Mouse (Mus musculus) forelimb bud, embryonic 11.5 days (tissue): ENCODE measurements around the gene Prkn.

Experiments
- DNase-seq: peaks from one replicate; pipeline ENCODE4 v3.0.0-alpha.2; 2012; ENCODE audit warnings: low read depth, low spot score

The Prkn gene

DNA sequence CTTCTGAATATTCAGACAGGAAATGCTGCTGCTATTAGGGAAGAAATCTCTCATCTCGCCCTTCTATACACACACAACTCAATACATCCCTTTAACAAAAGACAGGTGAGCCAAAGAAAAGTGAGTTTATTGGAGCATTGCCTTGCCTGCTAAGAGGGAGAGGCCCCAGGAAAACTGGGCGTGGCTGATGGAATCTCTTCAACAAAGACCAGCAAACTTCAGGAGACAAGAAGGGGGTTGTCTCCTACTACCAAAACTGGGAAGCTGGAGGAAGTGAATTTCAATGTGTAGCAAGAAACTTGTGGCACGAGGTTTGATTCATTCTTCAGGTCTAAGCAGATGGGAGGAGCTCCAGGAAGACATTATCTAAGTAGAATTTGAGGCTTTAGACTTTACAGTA, 989.3 kb downstream of the Prkn start:
- DNase-seq = no peak

DNA sequence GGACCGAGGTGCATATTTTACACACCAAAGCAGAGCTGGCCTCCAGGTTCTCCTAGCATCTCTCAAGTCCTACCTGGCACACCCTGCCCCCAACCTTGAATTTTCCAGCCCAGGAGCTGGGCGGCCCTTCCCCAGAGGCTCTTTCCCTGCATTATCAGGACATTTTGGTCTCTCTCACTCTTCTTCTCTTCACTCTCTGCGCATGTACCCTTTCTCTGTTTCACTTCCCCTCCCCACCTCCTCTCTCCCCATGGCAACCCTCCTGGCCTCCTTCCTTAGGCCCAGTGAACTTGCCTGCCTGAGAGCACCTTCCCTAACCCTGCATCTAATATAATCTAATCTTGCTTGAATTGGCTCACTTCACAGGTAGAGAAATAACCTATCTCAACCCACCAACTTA, 996.9 kb downstream of the Prkn start:
- no peak for DNase-seq

GRCm38 (mm10) chr17:11844436-11844835, 1004.3 kb downstream of the Prkn start:
- DNase-seq = no peak

- DNase-seq = no peak
Measured at GRCm38 (mm10) chr17:11844989-11845388, 1004.8 kb downstream of the Prkn start.

GRCm38 (mm10) chr17:11845506-11845905, 1005.3 kb downstream of the Prkn start:
- DNase-seq = no peak

DNA sequence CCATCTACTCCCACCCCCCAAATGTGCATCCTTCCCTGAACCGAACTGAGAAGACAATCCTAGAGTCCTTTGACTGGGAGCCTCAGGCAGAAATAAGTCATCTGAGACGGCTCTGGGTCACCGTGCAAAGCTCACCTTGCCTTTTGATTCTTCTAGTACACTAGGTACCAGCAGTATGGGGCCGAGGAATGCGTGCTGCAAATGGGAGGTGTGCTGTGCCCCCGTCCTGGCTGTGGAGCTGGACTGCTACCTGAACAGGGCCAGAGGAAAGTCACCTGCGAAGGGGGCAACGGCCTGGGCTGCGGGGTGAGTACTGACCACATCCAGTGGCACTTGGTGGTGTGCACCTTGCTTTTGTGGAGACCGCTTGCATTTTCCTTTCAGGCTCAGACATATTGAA, 1014.4 kb downstream of the Prkn start:
- DNase-seq = no peak

DNA sequence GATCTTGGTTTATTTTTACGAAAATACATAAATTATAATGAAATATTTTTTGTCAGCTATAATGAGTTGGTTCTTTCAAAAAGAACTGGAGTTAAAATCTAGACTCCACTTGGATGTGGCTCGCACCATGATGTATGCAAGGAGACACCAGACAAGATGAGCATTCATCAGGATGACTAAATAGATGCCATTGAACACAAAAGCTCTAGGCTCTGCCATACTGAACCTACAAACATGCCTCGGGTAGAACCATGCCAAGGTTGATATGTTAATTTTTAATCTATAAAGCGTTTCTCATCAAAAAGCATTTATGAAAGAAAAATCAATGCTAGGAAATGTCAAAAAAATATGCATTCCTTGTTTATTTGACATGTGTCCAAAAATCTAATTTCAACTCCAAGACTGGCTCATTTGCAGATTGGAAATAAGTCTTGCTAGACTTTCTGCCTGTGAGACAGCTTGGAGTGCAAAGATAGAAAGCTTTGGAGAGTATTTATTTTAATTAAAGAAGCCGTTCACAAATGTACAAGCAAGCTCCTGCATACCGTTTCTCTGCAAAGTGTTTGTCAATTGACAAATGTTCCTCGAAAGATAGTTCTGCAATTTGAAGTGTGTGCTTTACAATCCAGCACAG, 1018.7 kb downstream of the Prkn start:
- no peak for DNase-seq

DNA sequence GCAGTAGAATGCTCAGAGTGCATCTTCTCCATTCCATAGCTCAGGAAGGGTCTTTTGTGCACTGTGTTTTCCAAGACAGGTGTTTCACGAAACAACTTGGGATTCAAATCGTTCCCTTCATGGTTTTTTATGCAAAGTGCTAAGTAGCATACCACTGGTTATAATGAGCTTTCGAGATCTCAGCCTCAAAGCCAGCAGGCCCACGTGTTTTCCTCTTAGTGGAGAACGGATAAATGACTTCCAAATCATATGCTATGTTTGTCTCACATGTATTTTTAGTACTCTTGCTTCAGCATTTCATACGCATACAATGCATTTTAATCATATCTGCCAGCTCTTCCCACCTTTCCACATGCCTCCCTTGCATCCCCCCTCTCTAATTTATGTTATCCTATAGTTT, 1021.0 kb downstream of the Prkn start:
- no peak for DNase-seq

DNA sequence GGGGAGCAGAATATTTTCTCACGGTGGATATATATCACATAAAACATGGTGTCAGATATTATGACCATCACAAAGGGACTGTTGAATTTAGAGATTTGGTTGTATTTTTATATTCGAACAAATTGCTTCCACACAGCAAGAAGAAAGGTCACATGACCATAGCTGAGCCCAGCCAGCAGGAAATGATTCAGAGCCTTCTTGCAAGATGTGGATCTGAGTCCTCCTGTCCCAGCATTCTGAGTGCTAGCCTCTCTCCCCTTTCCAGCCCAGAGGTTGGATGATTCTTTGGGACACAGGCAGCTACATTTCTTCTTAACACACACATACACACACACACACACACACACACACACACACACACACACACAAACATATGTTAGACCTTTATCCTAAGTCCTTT, 1022.2 kb downstream of the Prkn start:
- DNase-seq = no peak

GRCm38 (mm10) chr17:11863017-11863416, 1022.8 kb downstream of the Prkn start:
- DNase-seq = no peak

GRCm38 (mm10) chr17:11866231-11866630, 1026.0 kb downstream of the Prkn start:
- DNase-seq = no peak

- DNase-seq = no peak
Measured at GRCm38 (mm10) chr17:11867334-11868095, 1027.3 kb downstream of the Prkn start.

DNA sequence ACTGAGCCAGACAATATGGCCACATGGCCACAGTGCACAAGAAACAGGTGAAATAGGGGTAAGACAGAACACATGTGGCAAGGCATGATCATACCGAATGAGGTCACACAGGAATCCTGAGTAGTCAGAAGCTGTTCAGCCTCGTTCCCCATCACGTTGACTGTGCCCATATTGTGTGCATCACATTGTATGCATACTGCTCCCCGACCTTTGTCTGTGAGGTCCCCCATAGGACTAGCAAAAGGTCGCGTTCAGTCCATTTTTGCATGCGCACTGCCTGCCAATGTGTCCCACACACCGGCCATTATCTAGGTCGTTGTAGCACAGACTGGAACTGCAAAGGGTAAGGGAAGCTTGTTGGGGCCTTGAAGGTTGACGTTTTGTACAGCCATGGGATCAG, 1030.4 kb downstream of the Prkn start:
- no peak for DNase-seq

DNA sequence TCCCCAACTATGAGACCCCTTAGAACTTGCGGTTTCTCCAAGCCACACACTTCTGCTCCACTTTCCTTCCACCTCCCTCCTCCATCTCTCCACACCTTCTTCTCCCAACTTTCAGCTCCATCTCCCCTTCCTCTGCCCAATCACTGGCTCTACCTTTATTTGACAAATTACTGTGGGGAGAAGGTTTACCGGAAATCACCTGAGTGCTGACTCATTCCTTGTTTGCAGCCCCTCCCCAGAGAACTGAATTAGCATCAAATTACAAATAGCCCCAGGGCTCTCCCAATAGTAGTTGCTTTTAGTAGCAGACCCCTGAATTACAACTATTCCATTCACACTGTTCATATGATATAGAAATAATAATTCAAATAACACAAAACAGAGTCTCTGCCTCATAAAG, 1036.1 kb downstream of the Prkn start:
- no peak for DNase-seq

DNA sequence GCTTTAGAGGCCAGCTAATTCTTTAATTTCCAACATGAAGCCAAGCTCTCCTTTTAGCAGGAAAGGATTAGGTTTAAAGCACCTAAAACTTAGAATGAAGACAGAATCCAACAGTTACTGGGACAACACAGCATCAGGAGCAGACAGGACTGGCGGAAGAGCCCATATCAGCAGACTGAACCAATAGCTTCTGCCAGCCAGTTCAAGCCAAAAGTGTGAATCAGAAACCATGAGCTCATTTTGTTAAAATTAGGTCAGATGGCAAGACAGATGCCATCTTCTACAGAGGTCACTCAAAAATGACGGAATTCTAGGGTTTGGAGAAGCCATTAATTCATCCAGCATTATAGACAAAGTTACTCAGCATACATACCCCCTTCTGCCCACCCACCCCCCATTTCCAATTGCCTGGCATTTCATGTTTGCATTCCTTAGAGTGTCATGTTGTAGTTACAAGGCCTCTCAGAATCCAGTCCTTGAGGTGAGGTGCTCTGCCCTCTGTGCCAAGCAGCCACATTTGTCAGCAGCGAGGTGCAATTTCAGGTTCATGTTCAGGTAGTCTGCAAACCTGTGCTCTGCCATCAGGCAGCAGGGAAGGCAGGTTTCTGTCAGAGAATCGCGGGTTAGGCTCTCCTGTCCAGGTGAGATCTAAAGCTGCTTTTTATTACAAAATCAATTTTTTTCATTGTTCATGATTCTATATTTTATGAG, 1041.1 kb downstream of the Prkn start:
- no peak for DNase-seq

DNA sequence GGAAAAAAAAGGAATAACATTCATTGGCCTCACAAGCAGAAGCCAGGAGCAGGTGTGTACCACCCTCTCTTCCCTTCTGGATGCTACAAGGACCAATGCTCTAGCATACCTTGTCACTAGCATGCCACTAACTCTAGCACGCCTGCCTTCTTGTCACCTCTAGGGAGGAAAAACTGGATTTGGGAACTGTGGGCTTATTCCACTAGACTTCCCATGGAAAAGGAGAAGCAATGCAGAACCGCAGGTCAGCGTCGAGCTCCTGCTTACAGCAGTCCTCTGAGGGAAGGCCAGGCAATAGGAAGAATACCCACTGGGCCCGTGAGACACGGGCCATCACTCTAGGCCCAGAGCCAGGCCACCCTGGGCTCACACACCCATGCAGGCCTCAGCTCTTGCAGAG, 1045.4 kb downstream of the Prkn start:
- DNase-seq = no peak

DNA sequence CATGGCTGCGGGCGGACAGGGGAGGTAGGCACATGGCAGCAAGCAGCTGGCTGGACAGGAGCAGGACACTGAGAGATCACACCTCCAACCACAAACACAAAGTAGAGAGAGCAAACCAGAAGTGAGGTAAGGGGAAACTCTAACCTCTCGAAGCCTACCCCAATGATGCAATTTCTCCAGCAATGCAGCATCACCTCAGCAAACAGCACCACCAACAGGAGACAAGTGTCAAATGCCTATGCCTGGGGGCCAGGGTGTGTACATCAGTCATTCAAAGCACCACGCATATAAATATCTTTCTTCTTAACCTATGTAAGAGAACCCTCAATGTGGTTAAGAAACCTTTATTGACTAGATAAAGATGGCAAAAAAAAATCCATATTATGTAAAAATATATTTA, 1046.8 kb downstream of the Prkn start:
- DNase-seq = no peak

- no peak for DNase-seq
Measured at GRCm38 (mm10) chr17:11887591-11888205, 1047.5 kb downstream of the Prkn start.

- no peak for DNase-seq
Measured at GRCm38 (mm10) chr17:11888806-11889205, 1048.6 kb downstream of the Prkn start.

- DNase-seq = no peak
Measured at GRCm38 (mm10) chr17:11900300-11900699, 1060.1 kb downstream of the Prkn start.

DNA sequence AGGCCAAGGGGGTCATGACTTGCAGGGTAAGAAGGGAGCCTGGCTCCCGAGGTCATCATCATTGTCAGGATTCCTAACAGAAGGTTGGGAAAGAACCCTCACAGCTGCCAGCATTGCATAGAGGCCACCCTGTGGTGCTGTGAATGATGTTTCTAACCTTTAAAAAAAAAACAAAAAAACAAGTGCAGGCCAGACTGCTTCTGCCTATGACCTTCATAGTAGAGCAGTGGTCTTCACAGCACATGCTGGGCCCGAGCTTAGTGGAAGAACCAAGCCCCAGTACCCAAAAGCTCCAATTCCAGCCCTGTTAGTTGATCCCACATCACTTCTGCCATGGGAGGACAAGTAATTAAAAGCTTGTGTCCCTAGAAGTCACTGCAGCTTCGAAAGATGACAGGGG, 1061.5 kb downstream of the Prkn start:
- no peak for DNase-seq

DNA sequence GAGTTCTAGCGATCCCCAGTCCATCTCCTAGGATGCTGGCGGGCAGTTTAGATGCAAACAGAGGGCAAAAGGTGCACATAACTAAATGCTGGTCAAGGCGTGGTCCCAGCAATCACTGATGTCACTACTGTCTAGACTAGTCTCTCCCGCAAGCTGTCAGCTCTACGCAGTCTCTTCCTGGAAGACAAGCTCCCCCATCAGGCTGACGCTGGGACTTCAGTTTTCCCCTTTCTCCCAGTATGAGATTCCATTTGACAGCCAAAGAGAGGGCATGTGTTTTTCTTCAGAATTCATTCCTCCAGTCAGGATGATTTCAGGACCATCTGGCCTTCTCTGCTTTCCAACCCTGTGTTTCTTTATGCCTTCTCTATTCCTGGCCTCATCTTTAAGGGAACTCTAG, 1062.8 kb downstream of the Prkn start:
- DNase-seq = no peak
